Mouse (Mus musculus): ENCODE measurements at regions not wholly inside any gene's neighbourhood (a gene's known extent, or its start where the extent isn't known, plus 50 kb on each side); places are given as distances from the start of the nearest gene placed in this dataset.

DNA sequence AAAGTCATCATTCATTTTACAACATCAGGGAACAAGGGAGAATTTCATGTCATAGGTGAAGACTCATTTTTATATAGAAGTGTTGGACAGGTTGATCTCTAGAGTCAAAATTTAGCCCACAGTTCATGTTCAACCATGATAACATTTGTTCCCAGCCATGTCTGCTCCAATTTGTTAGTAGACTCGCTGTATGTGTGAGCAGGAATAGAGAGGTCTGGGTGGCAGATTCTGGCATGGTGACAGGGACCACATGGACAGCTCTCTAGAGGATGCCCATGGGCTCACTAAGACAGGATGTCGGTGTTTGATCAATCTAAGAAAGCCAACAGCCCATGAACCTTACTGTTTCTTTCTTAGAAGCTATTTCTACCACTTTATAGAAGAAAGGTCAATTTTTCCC lies 159.7 kb upstream of the Tmtc1 start:
- H3K4me3 ChIP-seq (ENCODE audit: insufficient read depth, low read length), result no peak overlapping the region
- no peaks in the 10 kb centered on the region for H3K4me1 ChIP-seq (ENCODE audit: control insufficient read depth, insufficient read depth, low read length)
- TF ChIP-seq CTCF (IDR thresholded peaks at IDR 0.05; ENCODE audit: extremely low read depth, insufficient read depth, low read length), result no peak
- TF ChIP-seq POLR2A (IDR thresholded peaks at IDR 0.05; ENCODE audit: extremely low read depth, insufficient read depth, low read length), result no peak
- no peak overlapping the region for H3K27ac ChIP-seq (ENCODE audit: insufficient read depth, low read length)

DNA sequence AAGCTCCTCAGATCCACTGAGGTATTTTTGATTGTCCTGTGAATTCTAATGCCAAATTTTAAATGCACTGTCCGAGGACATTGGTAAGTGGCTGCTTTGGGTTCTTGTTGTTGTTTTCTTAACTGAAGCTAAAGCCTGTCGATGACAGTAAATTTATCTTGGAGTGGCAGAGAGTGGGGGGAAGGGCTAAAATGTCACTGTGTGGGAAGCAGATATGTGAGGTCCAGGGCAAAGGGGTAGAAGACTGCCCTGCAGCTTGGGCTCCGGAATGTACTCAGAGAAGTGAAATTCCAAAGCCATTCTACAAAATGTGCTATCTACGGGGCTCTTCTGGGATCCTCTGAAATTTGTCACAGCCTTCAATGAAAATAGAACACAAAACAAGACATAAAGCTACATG lies 159.3 kb upstream of the Tmtc1 start:
- no peak overlapping the region for H3K4me3 ChIP-seq (ENCODE audit: insufficient read depth, low read length)
- no peaks in the 10 kb centered on the region for H3K4me1 ChIP-seq (ENCODE audit: control insufficient read depth, insufficient read depth, low read length)
- H3K27ac ChIP-seq (ENCODE audit: insufficient read depth, low read length), result no peak overlapping the region
- TF ChIP-seq POLR2A (IDR thresholded peaks at IDR 0.05; ENCODE audit: extremely low read depth, insufficient read depth, low read length) (no peak), CTCF (IDR thresholded peaks at IDR 0.05; ENCODE audit: extremely low read depth, insufficient read depth, low read length) (no peak)

DNA sequence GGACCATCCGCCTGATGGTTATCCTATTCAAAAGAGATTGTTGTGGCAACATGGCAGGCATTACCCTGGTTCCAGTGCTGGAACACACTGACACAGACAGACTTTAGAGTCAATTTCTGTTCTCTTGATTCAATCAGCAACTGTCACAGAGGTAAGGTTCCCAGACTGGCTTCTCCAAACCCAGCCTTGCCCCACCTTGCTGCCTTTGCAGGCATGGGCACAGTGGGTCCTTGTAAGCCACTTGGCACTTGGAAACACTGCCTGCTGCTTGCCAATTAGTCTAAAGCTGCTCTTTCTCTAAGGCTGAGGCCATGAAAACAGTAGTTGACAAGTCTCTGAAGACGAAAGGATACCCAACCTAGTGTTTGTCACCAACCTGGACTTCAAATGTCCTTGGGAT lies 158.7 kb upstream of the Tmtc1 start:
- no peaks in the 10 kb centered on the region for H3K4me1 ChIP-seq (ENCODE audit: control insufficient read depth, insufficient read depth, low read length)
- TF ChIP-seq POLR2A (IDR thresholded peaks at IDR 0.05; ENCODE audit: extremely low read depth, insufficient read depth, low read length) (no peak), CTCF (IDR thresholded peaks at IDR 0.05; ENCODE audit: extremely low read depth, insufficient read depth, low read length) (no peak)
- H3K27ac ChIP-seq (ENCODE audit: insufficient read depth, low read length), result no peak overlapping the region
- H3K4me3 ChIP-seq (ENCODE audit: insufficient read depth, low read length), result no peak overlapping the region

DNA sequence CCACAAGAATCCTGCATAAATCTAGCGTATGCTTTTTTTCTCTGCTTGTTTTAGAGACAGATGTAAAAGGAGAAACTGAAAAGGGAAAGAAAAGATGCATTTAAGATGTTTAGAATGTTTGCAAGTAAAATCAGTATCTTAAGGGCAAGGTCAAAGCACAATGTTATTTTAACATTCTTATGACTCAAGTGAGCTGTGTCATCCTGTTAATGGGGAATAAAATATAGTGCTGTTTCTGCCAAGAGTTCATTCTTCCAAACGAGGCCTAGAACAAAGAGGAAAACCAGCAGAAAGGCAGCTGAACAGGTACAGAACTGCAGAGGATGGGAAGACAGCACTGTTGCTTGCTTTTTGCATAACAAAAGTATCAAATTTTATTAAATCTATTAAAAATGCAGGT lies 156.7 kb upstream of the Tmtc1 start:
- Histone ChIP-seq H3K4me1 (ENCODE audit: control insufficient read depth, insufficient read depth, low read length) (no peaks in the 10 kb centered on the region), H3K27ac (ENCODE audit: insufficient read depth, low read length) (no peak overlapping the region), H3K4me3 (ENCODE audit: insufficient read depth, low read length) (no peak overlapping the region)
- TF ChIP-seq POLR2A (IDR thresholded peaks at IDR 0.05; ENCODE audit: extremely low read depth, insufficient read depth, low read length) (no peak), CTCF (IDR thresholded peaks at IDR 0.05; ENCODE audit: extremely low read depth, insufficient read depth, low read length) (no peak)

DNA sequence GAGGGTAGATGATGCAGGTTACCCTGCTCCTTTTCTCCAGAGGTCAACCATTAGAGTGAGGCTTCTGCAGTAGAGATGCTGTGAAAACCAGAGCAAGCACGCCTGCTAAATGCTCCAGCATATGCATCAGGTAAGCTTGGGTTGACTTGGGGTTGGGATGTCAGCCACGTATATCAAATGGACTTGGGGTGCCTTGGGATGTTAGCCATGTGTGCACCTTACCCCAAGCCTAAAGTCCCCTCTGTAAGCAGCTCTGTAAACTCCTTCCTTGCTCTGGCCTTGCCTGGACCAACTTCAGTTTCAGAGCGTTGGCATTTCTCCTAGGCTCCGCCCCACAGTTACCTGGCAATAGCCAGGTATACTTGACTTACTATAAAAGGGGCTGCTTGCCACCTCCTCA lies 155.3 kb upstream of the Tmtc1 start:
- TF ChIP-seq POLR2A (IDR thresholded peaks at IDR 0.05; ENCODE audit: extremely low read depth, insufficient read depth, low read length), result no peak
- TF ChIP-seq CTCF (IDR thresholded peaks at IDR 0.05; ENCODE audit: extremely low read depth, insufficient read depth, low read length), result no peak
- H3K27ac ChIP-seq (ENCODE audit: insufficient read depth, low read length), result no peak overlapping the region
- H3K4me1 ChIP-seq (ENCODE audit: control insufficient read depth, insufficient read depth, low read length), result no peaks in the 10 kb centered on the region
- H3K4me3 ChIP-seq (ENCODE audit: insufficient read depth, low read length), result no peak overlapping the region

DNA sequence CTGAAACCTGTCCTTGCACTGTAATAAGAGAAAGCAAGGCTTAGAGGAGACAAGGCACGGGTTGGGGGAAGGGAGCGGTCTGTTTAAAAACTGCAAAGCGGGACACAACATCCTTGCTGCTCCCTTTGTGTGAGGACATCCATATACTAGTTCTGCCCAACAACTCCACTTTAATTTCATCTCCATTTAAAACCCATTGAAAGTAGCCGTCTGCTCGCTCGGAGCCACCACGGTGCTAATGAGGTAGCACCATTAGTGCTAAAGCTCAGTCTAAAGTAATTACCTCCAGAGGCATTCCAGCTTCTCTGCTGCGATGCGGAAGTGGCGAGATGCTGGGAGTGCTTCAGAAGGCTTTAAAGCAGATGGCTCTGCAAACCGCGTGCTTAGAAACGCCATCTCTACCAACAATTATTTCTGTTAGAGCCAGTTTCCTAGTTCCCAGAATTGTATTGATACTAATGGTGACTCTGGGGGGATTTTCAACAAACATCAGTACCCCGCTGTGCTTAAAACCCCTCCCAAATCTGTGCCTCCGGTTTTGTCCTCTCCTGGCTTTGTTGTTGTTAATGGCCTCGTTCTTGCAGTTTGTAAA lies 154.7 kb upstream of the Tmtc1 start:
- H3K27ac ChIP-seq (ENCODE audit: insufficient read depth, low read length), result no peak overlapping the region
- TF ChIP-seq CTCF (IDR thresholded peaks at IDR 0.05; ENCODE audit: extremely low read depth, insufficient read depth, low read length) (no peak), POLR2A (IDR thresholded peaks at IDR 0.05; ENCODE audit: extremely low read depth, insufficient read depth, low read length) (no peak)
- no peak overlapping the region for H3K4me3 ChIP-seq (ENCODE audit: insufficient read depth, low read length)
- no peaks in the 10 kb centered on the region for H3K4me1 ChIP-seq (ENCODE audit: control insufficient read depth, insufficient read depth, low read length)

DNA sequence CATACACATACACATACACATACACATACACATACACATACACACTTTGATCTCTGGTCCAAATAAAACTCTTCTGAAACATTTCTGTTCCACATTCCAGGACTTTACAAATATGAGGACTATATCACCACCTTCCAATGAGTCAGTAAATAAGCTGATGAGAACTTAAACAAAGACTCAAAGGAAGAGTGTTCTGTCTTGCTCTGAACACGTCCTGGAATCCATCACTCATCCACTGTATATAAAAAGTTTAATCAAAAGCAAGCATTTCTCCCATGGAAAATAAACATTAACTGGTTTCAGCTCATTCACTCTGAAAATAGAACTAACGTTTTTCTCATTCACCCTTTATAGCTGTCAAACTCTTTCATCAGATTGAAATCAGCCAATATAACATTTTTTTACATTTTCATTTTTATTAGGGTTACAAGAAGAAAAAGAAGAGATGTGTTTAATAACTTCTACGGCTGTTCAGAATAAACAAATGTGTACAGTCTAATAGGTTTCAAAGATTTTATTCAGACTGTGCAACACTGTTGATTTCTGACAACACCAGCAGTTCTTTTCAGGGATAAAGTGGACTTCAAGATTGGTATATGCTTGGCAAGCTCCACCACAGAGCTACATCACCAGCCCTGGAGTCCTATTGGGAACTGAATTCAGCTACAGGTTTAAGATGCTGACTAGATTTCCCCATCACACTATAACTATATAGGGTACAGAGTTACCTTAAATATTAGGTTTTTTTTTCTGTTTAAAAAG lies 151.0 kb upstream of the Tmtc1 start:
- Histone ChIP-seq H3K27ac (ENCODE audit: insufficient read depth, low read length) (no peak overlapping the region), H3K4me3 (ENCODE audit: insufficient read depth, low read length) (no peak overlapping the region), H3K4me1 (ENCODE audit: control insufficient read depth, insufficient read depth, low read length) (no peaks in the 10 kb centered on the region)
- TF ChIP-seq CTCF (IDR thresholded peaks at IDR 0.05; ENCODE audit: extremely low read depth, insufficient read depth, low read length) (no peak), POLR2A (IDR thresholded peaks at IDR 0.05; ENCODE audit: extremely low read depth, insufficient read depth, low read length) (no peak)

DNA sequence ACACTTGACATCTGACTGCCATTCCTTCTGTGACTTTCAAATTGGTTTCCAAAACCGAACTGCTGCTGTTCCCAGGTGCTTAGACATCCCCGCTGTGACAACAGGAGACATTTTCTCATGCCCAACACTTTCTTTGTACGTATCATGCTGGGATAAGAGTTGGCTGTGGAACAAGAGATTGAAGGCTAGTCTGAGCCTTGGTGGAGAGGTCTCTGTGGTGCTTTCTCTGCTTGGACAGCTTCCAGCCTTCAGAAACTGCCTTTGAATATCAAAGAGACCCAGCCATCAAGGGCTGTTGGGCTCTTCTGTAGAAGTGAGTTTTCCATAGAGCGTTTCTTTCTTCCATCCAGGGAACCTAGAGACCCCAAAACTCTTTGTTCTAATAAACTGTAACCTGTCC lies 144.8 kb upstream of the Tmtc1 start:
- Histone ChIP-seq H3K4me1 (ENCODE audit: control insufficient read depth, insufficient read depth, low read length) (no peaks in the 10 kb centered on the region), H3K4me3 (ENCODE audit: insufficient read depth, low read length) (no peak overlapping the region), H3K27ac (ENCODE audit: insufficient read depth, low read length) (no peak overlapping the region)
- TF ChIP-seq CTCF (IDR thresholded peaks at IDR 0.05; ENCODE audit: extremely low read depth, insufficient read depth, low read length) (no peak), POLR2A (IDR thresholded peaks at IDR 0.05; ENCODE audit: extremely low read depth, insufficient read depth, low read length) (no peak)

DNA sequence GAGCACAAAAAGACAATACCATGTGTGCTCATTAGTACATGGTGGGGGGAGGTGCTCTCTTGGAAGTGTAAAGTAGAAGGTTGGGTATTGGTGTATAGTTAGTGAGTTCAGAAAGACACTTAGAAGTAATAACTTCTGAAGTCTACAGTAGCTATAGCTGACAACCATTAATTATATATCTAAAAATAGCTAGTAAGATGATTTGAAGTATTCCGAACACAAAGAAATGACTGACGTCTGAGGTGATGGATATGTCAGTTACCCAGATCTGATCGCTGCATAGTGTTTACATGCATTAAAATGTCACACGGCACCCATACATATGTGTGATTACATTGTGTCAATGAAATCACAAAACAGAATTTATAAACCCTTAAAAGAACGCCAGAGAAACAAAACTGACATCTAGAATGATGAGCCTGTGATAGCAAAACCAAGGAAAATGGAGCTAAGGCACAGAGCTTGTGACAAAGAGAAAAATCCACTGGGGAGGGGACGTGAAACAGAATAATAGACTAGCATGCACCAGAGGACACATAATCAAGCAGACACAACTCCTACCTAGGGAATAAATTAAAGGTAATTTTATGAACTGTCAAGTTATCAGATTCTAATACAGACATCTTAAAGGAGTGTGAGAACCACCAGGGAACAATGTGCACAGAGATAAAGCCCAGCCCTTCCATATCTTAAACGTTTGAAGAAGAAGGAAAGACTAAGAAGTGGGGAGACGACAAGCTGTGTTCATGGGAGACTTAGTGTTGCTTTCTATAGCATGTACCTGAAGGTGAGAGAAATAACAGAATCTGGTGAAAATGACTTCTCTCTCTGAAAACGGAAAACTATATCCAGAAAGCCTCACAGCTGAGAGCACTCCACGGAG lies 142.5 kb upstream of the Tmtc1 start:
- Histone ChIP-seq H3K27ac (ENCODE audit: insufficient read depth, low read length) (no peak overlapping the region), H3K4me3 (ENCODE audit: insufficient read depth, low read length) (no peak overlapping the region), H3K4me1 (ENCODE audit: control insufficient read depth, insufficient read depth, low read length) (no peaks in the 10 kb centered on the region)
- TF ChIP-seq CTCF (IDR thresholded peaks at IDR 0.05; ENCODE audit: extremely low read depth, insufficient read depth, low read length), result no peak
- TF ChIP-seq POLR2A (IDR thresholded peaks at IDR 0.05; ENCODE audit: extremely low read depth, insufficient read depth, low read length), result no peak

Data from cortical plate, adult 2 months (tissue).